Mouse (Mus musculus): ENCODE results near the gene Pax4. TPM values are rescaled to one million over a fixed set of nuclear protein-coding genes. Genes with fewer than 3 reads are reported as not detected.

Gene Pax4
- total RNA-seq, 2 experiments from 2014 or later, result not detected

DNA sequence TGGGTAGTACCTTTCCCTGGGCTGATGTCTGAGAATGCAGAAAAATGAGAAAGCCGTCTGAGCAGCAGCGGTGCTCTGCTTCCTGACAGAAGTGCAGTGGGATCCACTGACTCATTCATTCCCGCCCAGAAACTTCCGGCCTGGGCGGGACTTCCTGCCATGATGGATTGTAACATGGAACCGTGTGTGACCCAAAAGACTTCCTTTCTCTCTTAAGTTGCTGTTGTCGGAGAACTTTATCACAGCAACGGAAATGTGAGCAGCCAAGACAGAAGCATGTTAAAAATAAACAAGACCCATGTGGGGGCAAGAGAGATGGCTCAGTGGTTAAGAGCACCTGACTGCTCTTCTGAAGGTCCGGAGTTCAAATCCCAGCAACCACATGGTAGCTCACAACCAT, 39.1 kb downstream of the Pax4 start:
- intact Hi-C loops (cut with DNase I), result no loop called here
- no peak for DNase-seq

- no peak for DNase-seq
- intact Hi-C loops (cut with DNase I), result no loop called here
Observed at GRCm38 (mm10) chr6:28399791-28400190, 49.4 kb downstream of the Pax4 start.

DNA sequence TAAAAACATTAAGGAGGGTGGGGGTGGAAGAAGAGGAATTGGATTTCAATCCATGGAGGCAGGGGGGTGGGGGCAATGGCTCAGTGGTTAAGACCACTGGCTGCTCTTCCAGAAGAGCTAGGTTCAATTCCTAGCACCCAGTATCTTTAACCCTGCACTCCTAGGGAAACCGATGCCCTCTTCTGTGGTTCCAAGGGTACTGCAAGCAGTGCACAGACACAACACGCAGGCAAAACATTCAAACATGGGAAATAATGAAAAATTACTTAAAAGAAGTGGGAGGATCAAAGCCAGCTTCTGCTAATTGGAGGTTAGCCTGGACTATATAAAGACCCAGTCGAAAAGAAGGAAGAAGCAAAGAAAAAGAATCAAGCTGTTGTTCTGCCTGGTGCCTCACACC, 50.4 kb downstream of the Pax4 start:
- no peak for DNase-seq
- intact Hi-C loops (cut with DNase I), result no loop called here

DNA sequence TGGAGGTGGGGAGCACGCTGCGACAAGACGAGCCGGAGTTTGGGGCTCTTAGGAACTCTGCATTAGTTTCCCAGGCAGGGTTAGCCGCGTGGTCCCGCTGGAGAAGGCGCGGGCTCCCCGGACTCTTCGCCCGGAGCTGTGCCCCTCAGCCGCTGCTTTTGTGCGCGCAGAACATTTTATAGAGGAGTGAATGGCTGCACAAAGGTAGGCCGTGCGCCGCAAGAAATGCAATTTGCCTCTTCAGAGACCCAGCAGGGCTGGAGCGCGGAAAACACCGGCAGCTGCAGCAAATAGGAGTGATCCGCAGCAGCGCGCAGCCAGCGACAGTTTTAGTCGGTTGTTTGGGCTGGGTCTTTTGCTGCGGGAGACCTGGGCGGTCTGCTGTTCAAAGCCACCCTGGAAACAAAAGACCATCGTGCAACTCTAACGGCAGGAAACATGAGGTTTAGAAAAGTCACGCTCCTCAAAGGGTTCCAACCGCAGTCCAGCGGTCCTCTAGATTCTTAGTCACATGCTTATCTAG, 51.4 kb downstream of the Pax4 start, which contains the start of gene Zfp800:
Gene Zfp800, minus strand, starts transcription at position 325 of the 523 bp plus-strand sequence.
- intact Hi-C loops (cut with DNase I), result no loop called here
- DNase-seq, result no peak

DNA sequence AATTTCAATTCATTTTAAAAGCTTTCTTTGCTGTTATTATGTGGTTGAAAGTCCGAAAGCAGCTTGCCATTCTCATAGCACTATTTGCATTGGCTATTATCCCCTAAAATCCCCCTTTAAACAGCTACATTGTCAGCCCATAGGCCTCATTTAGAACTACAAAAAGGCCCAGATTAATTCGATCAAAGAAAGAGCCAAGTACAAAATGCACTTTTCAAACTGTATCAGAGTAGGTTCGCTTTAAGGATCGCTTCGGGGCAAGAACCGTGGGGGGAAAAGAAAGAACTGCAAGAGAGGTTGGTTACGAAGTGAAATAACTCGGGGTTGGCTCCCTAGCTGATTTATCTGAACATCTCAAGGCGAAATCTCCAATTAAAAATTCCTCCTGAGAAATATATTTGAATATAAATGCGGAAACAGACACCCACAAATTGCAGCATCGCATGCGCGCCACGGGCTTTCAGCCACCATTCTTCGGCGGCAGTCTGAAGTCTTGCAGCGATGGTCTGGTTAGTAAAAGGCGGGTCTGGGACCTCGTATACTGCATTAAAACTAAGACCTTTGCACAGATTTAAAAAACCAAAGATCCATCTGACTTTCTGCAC, 52.2 kb downstream of the Pax4 start:
- intact Hi-C loops (cut with DNase I), result no loop called here
- DNase-seq, result no peak

- no peak for DNase-seq
- intact Hi-C loops (cut with DNase I), result no loop called here
Observed at GRCm38 (mm10) chr6:28396051-28396852, 52.9 kb downstream of the Pax4 start.

Other genes with a start within 250 kb of the Pax4 start
- 1 to 10 TPM; 5.7 to 5.9 TPM for gene Zfp800, start 51.3 kb downstream of the Pax4 start, total RNA-seq (2021)
- gene Arf5, start 25.8 kb downstream of the Pax4 start, total RNA-seq (2021), result 10 to 100 TPM; 74.6 to 77.3 TPM
- gene Fscn3, start 21.6 kb downstream of the Pax4 start, total RNA-seq (2021), result not detected
- gene Gcc1, start 21.0 kb downstream of the Pax4 start, total RNA-seq (2021), result 1 to 10 TPM; 4.8 to 5.9 TPM
- gene Snd1, start 25.8 kb upstream of the Pax4 start, total RNA-seq (2021), result 10 to 100 TPM; 38.8 to 38.9 TPM

All from gastrocnemius, postnatal 36 days (tissue).